Mouse (Mus musculus): ENCODE measurements around the gene Ugt1a6b.

The Ugt1a6b gene

GRCm38 (mm10) chr1:88235894-88236415, 132.9 kb downstream of the Ugt1a6b start:
- no peak for DNase-seq (ENCODE audit: extremely low read depth, insufficient read length, low spot score)

- DNase-seq (ENCODE audit: extremely low read depth, insufficient read length, low spot score): no peak
Measured at GRCm38 (mm10) chr1:88237311-88237710, 134.3 kb downstream of the Ugt1a6b start.

GRCm38 (mm10) chr1:88238771-88239170, 135.7 kb downstream of the Ugt1a6b start:
- DNase-seq (ENCODE audit: extremely low read depth, insufficient read length, low spot score): no peak

DNA sequence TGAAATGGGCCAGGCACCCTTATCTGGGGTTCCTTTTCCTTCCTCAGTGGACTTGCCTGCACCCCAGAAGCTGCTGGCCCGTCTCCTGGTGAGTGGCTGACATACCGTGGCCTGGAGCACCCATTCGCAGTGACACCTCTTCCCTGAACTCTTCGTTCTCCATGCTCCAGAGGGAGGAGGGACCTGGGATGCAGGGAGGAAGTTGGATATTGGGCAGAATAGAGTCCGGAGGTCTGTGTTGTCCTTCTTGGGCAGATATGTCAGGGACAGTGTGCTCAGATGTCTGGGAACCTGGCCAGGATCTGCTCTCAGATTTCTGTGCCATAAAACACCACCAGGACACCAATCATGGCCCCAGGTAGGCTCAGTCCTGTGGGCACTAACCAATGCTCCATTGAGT, 137.0 kb downstream of the Ugt1a6b start:
- no peak for DNase-seq (ENCODE audit: extremely low read depth, insufficient read length, low spot score)

GRCm38 (mm10) chr1:88240579-88240978, 137.5 kb downstream of the Ugt1a6b start:
- no peak for DNase-seq (ENCODE audit: extremely low read depth, insufficient read length, low spot score)

DNA sequence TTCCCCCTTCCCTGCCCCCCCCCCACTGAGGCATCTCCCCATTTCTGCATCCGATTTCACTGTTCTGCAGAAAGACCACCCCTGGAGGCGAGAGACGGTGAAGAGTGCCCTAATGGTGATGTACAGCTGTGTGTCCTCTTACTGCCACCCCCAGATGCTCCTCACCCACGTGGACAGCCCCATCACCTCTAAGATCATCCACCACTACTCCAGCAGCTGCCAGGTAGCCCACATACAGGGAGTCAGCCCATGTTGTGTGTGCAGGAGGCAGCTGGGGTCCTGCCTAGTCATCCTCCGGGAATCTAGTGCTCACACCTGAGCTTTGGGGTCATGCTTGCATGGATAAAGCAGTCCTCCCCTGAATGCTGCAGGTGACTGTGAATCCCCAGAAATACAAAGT, 140.8 kb downstream of the Ugt1a6b start:
- no peak for DNase-seq (ENCODE audit: extremely low read depth, insufficient read length, low spot score)

DNA sequence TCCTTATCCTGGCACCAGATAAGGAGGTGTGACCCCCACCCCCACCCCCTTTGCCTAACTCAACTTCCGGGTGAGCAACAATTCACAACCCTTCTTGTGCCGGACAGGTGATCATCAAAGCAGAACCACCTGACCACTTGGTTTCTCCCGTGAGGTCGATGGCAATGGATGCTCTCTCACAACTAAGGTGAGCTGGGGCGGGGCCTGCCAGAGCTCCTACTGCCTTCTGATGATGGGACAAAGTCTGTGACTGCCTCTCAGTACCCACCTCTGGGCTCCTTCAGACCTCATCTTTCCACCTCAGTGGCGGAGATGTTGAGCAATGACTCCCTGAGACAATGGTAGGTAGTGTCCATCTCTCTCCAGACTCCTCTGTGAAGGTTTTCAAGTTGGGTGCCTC, 142.8 kb downstream of the Ugt1a6b start:
- DNase-seq (ENCODE audit: extremely low read depth, insufficient read length, low spot score): no peak

DNA sequence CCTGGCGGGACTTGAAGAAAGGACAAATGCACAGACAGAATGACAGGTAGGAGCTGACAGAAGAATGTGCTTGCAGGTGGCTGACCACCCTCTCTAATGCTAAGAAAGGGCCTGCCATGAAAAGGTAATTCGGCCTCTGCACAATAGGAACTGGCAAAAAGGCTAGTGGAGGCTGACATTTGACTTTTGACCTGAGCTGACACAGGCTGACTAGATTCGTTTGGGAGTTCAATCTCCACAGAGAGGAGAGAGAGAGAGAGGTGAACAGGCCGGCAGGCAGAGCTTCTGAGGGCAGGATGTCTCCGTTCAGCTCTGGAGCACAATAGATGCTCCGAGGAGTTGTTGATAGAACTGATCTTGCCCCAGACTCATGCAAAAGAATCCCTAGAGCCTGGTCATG, 143.3 kb downstream of the Ugt1a6b start:
- no peak for DNase-seq (ENCODE audit: extremely low read depth, insufficient read length, low spot score)

DNA sequence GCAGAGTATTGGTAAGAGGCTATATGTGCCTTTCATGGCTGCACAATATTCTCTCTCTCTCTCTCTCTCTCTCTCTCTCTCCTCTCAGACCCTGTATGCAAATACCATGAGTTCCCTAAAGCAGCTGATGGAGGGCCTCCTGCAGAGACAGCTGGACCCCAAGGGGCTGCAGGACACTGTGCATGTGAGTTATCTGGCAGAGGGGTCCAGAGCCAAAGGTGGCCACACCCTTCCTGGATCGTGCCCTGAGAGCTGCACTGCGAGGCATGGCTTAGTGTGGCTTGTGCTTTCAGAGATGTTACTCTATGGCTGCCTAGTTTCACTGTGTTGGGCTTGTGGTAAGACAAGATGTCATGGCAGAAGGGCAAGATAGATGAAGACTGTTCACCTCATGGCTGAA, 144.6 kb downstream of the Ugt1a6b start:
- DNase-seq (ENCODE audit: extremely low read depth, insufficient read length, low spot score): no peak

- no peak for DNase-seq (ENCODE audit: extremely low read depth, insufficient read length, low spot score)
Measured at GRCm38 (mm10) chr1:88248658-88249057, 145.6 kb downstream of the Ugt1a6b start.

GRCm38 (mm10) chr1:88249596-88249995, 146.5 kb downstream of the Ugt1a6b start:
- DNase-seq (ENCODE audit: extremely low read depth, insufficient read length, low spot score): no peak

- DNase-seq (ENCODE audit: extremely low read depth, insufficient read length, low spot score): no peak
Measured at GRCm38 (mm10) chr1:88250023-88250422, 147.0 kb downstream of the Ugt1a6b start.

GRCm38 (mm10) chr1:88253106-88253505, 150.1 kb downstream of the Ugt1a6b start:
- no peak for DNase-seq (ENCODE audit: extremely low read depth, insufficient read length, low spot score)

DNA sequence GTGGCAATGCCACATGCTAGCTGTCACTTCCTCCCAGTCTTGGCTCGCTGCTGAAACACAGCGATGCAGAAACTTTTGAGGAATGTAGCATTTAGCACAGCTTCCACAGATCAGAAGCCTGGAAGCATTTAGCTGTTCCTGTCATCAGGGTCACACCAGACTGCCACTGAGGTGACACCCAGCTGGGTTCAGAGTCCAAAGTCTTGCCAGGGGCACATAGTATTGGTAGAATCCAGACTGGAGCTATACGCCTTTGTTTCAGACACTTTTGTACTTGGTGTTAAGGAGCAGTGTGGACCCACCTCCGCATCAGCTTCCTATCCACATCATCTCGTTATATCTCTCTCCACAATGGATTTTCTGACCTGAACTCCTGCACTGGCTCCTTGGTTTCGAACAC, 150.5 kb downstream of the Ugt1a6b start:
- DNase-seq (ENCODE audit: extremely low read depth, insufficient read length, low spot score): no peak

DNA sequence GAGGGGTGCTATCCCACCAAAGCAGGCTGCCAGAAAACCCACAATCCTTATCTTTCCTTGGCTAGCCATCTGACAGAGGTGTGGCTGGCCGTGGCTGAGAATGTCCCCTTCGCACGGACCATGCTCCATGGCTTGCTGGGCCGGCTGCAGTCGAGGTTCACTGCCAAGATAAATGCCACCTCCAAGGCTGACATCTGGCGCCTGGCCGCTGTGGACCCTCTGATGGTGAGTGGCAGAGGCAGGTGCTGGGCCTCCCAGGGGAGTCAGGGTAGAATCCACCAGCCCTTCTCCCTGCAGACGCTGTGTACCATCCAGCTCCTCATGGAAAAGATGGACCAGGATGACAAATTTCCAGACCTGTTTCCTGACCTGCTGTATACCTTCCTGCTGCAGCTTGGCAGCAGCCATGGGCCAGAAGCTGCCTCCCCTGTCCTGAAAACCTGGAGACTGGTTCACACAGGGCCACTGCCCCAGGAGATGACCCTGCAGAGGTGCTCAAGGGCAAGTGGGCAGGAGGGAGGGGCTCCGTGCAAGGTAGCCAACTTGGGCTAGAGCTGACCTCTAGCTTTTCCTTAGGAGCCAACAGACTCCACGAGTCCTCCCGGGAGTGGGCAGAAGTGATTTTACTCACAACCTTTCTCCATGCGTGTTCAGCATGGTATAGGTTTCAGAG, 151.9 kb downstream of the Ugt1a6b start:
- no peak for DNase-seq (ENCODE audit: extremely low read depth, insufficient read length, low spot score)

DNA sequence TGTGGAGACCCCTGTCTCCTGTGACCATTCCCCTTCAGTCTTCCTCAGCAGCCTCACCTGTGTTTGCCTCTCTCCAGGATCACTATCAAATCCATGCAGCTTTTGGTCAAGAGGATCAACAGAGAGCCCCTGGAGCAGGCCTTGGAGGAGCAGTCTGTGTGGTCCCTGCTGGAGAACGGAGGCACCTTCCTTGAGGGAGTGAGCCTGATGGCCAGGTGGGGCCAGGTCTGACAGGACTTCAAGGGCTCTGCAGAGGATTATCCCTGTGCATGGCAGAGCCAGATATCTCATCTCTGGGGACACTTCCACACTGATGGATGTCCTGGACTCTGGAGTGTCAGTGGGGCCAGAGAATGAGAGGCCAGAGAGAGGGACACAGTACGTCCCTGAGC, 152.4 kb downstream of the Ugt1a6b start:
- no peak for DNase-seq (ENCODE audit: extremely low read depth, insufficient read length, low spot score)

GRCm38 (mm10) chr1:88255989-88256754, 153.1 kb downstream of the Ugt1a6b start:
- DNase-seq (ENCODE audit: extremely low read depth, insufficient read length, low spot score): no peak

- DNase-seq (ENCODE audit: extremely low read depth, insufficient read length, low spot score): no peak
Measured at GRCm38 (mm10) chr1:88256886-88257663, 154.0 kb downstream of the Ugt1a6b start.

- no peak for DNase-seq (ENCODE audit: extremely low read depth, insufficient read length, low spot score)
Measured at GRCm38 (mm10) chr1:88257681-88258080, 154.6 kb downstream of the Ugt1a6b start.

- DNase-seq (ENCODE audit: extremely low read depth, insufficient read length, low spot score): no peak
Measured at GRCm38 (mm10) chr1:88258361-88258760, 155.3 kb downstream of the Ugt1a6b start.

GRCm38 (mm10) chr1:88258881-88259642, 156.0 kb downstream of the Ugt1a6b start:
- no peak for DNase-seq (ENCODE audit: extremely low read depth, insufficient read length, low spot score)
